Mouse (Mus musculus) erythroblast, embryonic 14.5 days (primary cell): ENCODE measurements around the gene Ripply3. TPM values are rescaled to one million over a fixed set of nuclear protein-coding genes. Genes with fewer than 3 reads are reported as not detected.

Experiments used
- H3K27me3 ChIP-seq: 2 replicates; pipeline ENCODE4 v1.6.1; 2012; ENCODE audit warnings: inconsistent platforms; ENCODE audit not compliant: control insufficient read depth
- H3K36me3 ChIP-seq: 2 replicates; pipeline ENCODE4 v1.6.1; 2012; ENCODE audit warnings: mild to moderate bottlenecking, inconsistent platforms; ENCODE audit not compliant: control insufficient read depth
- H3K4me1 ChIP-seq: 2 replicates; pipeline ENCODE4 v1.6.1; 2012; ENCODE audit warnings: inconsistent platforms; ENCODE audit not compliant: control insufficient read depth
- H3K4me3 ChIP-seq: replicated peaks from 2 replicates; pipeline ENCODE3; 2012; ENCODE audit warnings: moderate library complexity, mild to moderate bottlenecking, inconsistent platforms
- H3K9me3 ChIP-seq: 2 replicates; pipeline ENCODE4 v1.6.1; 2012; ENCODE audit warnings: low read length, inconsistent platforms, mixed read lengths; ENCODE audit not compliant: control insufficient read depth
- GATA1 ChIP-seq: IDR thresholded peaks from 2 replicates; pipeline ENCODE4 v1.6.1; 2012; ENCODE audit warnings: low read length, inconsistent platforms, mixed read lengths
- TAL1 ChIP-seq: IDR thresholded peaks from 3 replicates; pipeline ENCODE4 v1.6.1; 2012; ENCODE audit warnings: low read length, inconsistent platforms, mixed read lengths
- polyA plus RNA-seq: library from polyadenylated mRNA; stranded (reverse); fragments of >175 nt; gene quantifications from 2 replicates; pipeline ENCODE4 v1.2.3, GENCODE M21; 2012

The Ripply3 gene
- polyA plus RNA-seq, 1 experiment: not detected

GRCm38 (mm10) chr16:94301194-94301593 is 27.0 kb upstream of the Ripply3 start:
- TF ChIP-seq GATA1 (no peak), TAL1 (no peak)
- Histone ChIP-seq H3K4me1 (no peaks in the 10 kb centered on the region; the same call in 1 of the 2 replicates), H3K4me3 (no peak overlapping the region), H3K36me3 (no peaks in the 10 kb centered on the region), H3K9me3 (no peaks in the 10 kb centered on the region), H3K27me3 (peaks cover 30% of the 10 kb centered on the region)

DNA sequence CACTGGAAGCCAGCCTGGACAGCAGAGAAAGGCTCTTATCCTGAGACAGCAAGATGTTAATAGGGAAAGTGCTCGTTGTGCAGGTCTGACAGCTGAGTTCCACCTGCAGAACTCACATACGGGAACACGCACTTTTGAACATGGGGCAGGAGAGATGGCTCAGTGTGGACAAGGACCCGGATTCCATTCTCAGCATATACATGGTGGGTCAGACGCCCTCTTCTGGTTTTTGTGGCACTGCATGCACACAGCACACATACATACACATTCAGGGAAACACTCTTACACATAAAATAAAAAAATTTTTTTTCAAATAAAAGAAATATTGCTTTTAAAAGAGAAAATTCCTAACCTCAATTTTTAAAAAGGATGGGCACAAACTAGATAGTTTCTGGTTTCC is 26.5 kb upstream of the Ripply3 start:
- Histone ChIP-seq H3K4me1 (no peaks in the 10 kb centered on the region; the same call in 1 of the 2 replicates), H3K9me3 (no peaks in the 10 kb centered on the region), H3K27me3 (peaks cover 30% of the 10 kb centered on the region), H3K36me3 (no peaks in the 10 kb centered on the region), H3K4me3 (no peak overlapping the region)
- TF ChIP-seq GATA1: no peak
- no peak for TF ChIP-seq TAL1

DNA sequence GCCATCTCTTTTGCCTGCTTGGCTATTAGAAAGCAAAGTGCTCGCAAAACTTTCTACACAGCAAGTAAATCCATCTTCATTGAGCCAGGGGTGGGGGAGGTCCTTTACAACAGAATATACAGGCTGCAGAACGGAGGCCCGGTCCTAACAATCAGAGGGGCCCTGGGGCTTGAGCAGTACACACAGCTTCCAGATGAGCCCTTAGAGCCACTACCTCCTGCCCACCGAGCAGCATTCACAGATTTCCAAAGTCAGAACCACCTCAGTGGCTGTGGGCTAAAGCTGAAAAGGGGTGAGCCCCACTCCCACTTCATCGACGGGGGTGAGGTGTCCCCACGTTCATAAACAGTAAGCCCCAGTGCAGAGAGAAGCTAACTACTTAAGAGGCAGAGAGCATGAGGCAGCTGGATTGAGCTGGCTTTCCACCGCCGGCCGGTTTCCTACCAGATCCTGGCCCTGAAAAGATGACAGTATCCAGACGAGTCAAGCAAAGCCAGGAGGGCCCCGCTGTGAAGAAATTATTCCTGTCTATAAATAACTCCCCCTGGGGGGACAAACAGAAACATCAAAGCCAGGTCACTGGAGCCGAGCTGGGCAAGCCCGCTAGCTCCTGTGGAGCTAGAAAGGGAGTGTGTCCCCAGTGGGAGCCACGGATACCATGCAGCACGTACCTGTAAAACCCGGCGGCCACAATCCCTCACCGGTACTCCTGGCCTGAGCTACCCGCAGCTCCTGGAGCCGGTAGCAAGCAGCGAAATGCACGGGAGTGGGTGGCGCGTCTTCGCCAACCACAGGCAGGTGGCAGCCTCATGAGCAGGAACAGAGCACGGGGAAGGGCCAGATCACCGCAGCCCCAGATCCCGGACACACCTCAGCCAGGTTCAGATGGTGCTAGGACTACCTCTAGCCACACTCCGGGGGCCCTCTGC is 25.7 kb upstream of the Ripply3 start:
- Histone ChIP-seq H3K9me3 (no peaks in the 10 kb centered on the region), H3K4me3 (no peak overlapping the region), H3K4me1 (no peaks in the 10 kb centered on the region; the same call in 1 of the 2 replicates), H3K27me3 (peaks cover 30% of the 10 kb centered on the region), H3K36me3 (no peaks in the 10 kb centered on the region)
- TF ChIP-seq GATA1 (no peak), TAL1 (no peak)

DNA sequence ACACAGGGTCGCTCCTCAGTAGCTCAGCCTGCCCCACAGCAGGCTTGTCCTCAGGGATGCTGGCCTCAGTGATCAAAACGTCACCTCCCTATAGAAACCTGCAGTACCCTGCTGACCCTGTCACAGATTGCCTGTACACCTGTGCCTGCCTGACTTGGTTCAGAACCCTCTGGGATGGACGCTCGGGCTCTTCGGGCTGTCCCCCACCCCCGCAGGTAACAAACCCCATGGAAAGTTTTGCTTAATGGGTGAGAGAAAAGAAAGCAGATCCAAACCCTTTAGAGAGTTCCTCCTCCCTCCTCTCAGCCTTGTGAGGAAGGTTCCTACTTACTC is 25.1 kb upstream of the Ripply3 start:
- Histone ChIP-seq H3K4me1 (no peaks in the 10 kb centered on the region; the same call in 1 of the 2 replicates), H3K27me3 (peaks cover 30% of the 10 kb centered on the region), H3K4me3 (no peak overlapping the region), H3K36me3 (no peaks in the 10 kb centered on the region), H3K9me3 (no peaks in the 10 kb centered on the region)
- no peak for TF ChIP-seq TAL1
- TF ChIP-seq GATA1: no peak

DNA sequence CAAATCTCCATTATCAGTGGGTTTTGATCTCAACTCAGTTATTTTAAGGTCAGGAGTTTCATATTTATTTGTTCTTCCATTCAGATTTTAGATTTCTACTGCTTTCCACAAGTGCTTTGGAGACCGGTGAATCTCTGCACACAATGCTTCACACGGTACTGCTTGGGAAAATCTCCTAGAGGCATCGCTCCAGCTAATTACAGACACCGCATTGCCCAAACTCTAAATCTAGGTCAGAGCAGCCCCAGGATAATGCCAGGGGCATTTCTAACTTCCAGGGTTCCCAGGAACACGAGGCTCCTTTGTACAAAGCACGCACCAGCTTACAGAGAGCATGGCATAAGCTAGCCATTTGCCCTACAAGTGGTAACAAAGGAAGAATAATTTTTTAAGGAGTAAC is 20.7 kb upstream of the Ripply3 start:
- peaks cover 17% of the 10 kb centered on the region for H3K27me3 ChIP-seq
- no peaks in the 10 kb centered on the region for H3K36me3 ChIP-seq
- no peak for TF ChIP-seq TAL1
- no peak for TF ChIP-seq GATA1
- H3K4me3 ChIP-seq: no peak overlapping the region
- H3K9me3 ChIP-seq: no peaks in the 10 kb centered on the region
- H3K4me1 ChIP-seq: peaks cover 11% of the 10 kb centered on the region

DNA sequence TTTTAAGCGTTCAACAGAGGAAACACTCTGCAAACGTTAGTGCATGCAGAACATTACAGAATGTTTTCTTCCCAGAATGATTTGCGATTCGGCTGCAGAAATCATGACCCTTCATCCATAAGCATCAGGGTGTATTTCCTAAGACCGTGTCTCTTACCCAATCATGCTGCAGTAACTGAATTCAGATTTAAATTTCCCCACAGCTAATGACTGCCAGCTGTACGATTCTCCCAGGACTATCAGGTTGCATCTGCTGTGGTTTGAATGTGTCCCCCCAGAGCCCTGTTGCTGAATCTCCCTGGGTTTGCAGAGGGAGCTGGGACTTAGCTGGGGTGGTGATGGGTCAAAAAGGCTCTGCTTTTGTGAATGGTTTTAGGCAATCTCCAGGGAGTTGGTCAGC is 20.3 kb upstream of the Ripply3 start:
- no peak for TF ChIP-seq GATA1
- TF ChIP-seq TAL1: no peak
- peaks cover 15% of the 10 kb centered on the region for H3K4me1 ChIP-seq
- H3K9me3 ChIP-seq: no peaks in the 10 kb centered on the region
- no peaks in the 10 kb centered on the region for H3K36me3 ChIP-seq
- peaks cover 13% of the 10 kb centered on the region for H3K27me3 ChIP-seq
- no peak overlapping the region for H3K4me3 ChIP-seq

GRCm38 (mm10) chr16:94309025-94309424 is 19.2 kb upstream of the Ripply3 start:
- Histone ChIP-seq H3K4me3 (no peak overlapping the region), H3K36me3 (no peaks in the 10 kb centered on the region), H3K27me3 (peaks cover 3% of the 10 kb centered on the region), H3K9me3 (no peaks in the 10 kb centered on the region), H3K4me1 (peaks cover 21% of the 10 kb centered on the region)
- TF ChIP-seq TAL1 (no peak), GATA1 (no peak)

DNA sequence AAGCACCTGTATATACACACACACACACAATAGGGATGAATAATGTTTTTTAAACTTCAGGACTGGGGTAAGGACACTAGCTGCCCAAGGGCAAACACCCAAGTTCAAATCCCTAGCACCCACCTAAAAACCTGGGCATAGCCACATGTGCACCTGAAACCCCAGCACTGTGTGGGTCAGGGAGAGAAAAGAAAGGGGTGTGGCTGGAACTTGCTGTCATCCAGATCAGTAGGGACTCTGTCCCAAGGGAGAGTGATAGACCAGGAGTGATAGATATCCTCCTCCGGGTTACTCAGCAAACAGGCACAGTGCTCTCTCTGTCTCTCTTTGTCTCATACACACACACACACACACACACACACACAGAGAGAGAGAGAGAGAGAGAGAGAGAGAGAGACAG is 16.8 kb upstream of the Ripply3 start:
- H3K9me3 ChIP-seq: no peaks in the 10 kb centered on the region
- no peaks in the 10 kb centered on the region; the same call in 1 of the 2 replicates for H3K27me3 ChIP-seq
- no peak overlapping the region for H3K4me3 ChIP-seq
- H3K36me3 ChIP-seq: no peaks in the 10 kb centered on the region
- H3K4me1 ChIP-seq: peaks cover 24% of the 10 kb centered on the region
- TF ChIP-seq GATA1 (no peak), TAL1 (no peak)

- H3K9me3 ChIP-seq: no peaks in the 10 kb centered on the region
- H3K4me3 ChIP-seq: peak overlapping the region; percentile 93
- H3K36me3 ChIP-seq: no peaks in the 10 kb centered on the region
- H3K27me3 ChIP-seq: no peaks in the 10 kb centered on the region; the same call in 1 of the 2 replicates
- TF ChIP-seq GATA1 (no peak), TAL1 (no peak)
- peaks cover 24% of the 10 kb centered on the region for H3K4me1 ChIP-seq
Measured at GRCm38 (mm10) chr16:94311931-94312330, 16.3 kb upstream of the Ripply3 start.

DNA sequence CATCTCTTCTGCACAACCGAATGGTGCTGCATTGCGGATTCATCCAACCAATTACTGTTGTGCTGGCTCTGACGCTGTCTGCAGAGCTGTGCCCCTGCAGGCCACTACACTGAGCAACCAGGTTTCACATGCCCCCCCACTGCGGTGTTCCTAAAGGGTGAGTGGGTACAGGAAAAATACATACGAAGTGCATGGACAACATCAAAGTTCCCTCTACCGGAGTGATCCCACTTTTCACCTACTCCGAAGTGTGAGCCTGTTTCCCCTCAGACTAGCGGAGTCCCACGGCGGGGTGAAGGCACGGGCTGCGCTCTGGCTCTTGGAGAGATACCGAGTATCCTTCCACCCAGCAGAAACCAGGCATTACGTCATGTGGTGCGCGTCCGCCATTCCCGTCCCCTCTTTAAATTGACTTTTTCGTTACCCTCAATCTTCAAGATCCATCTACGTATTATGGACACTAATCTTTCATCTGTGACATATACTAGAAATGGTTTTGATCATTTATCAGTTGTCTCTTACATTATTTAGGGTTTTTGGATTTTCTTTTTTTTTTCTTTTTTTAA is 15.5 kb upstream of the Ripply3 start:
- H3K9me3 ChIP-seq: no peaks in the 10 kb centered on the region
- no peaks in the 10 kb centered on the region; the same call in 1 of the 2 replicates for H3K27me3 ChIP-seq
- H3K36me3 ChIP-seq: no peaks in the 10 kb centered on the region
- no peak for TF ChIP-seq TAL1
- TF ChIP-seq GATA1: no peak
- H3K4me3 ChIP-seq: peak overlapping the region; percentile 93
- H3K4me1 ChIP-seq: peaks cover 24% of the 10 kb centered on the region
